Mouse (Mus musculus): ENCODE data around the gene Lta. TPM values are rescaled to one million over a fixed set of nuclear protein-coding genes. Genes with fewer than 3 reads are reported as not detected.

The Lta gene
- total and polyA plus RNA-seq, 2 experiments: not detected

GRCm38 (mm10) chr17:35156461-35157200 lies 48.5 kb downstream of the Lta start:
- Histone ChIP-seq H3K27ac (replicated peaks; ENCODE audit: insufficient read depth, low read depth, low read length) (no peak overlapping the region), H3K27me3 (ENCODE audit: control insufficient read depth, insufficient read depth, low read length) (no peaks in the 10 kb centered on the region), H3K36me3 (ENCODE audit: control insufficient read depth, insufficient read depth, low read length) (peaks cover 86% of the 10 kb centered on the region), H3K79me2 (ENCODE audit: control insufficient read depth, insufficient read depth, low read length) (peaks cover 19% of the 10 kb centered on the region; the same call in 1 of the 2 replicates), H3K4me3 (ENCODE audit: insufficient read depth, low read depth, low read length) (no peak overlapping the region), H3K9ac (ENCODE audit: low read depth, low read length) (no peak overlapping the region), H3K4me1 (ENCODE audit: control insufficient read depth, insufficient read depth, low read length) (no peaks in the 10 kb centered on the region)
- 93% methylated on average over 33 of the region's 33 CpGs for WGBS
- DNase-seq (ENCODE audit: extremely low read depth, low read depth, low spot score): no peak
- no peak for TF ChIP-seq POLR2A (IDR thresholded peaks at IDR 0.05; ENCODE audit: extremely low read depth, insufficient read depth, low read length)

- TF ChIP-seq POLR2A (IDR thresholded peaks at IDR 0.05; ENCODE audit: extremely low read depth, insufficient read depth, low read length) (no peak), CTCF (IDR thresholded peaks at IDR 0.05; ENCODE audit: low read depth, low read length) (no peak)
- Histone ChIP-seq H3K79me2 (ENCODE audit: control insufficient read depth, insufficient read depth, low read length) (peaks cover 13% of the 10 kb centered on the region; the same call in 1 of the 2 replicates), H3K36me3 (ENCODE audit: control insufficient read depth, insufficient read depth, low read length) (peaks cover 86% of the 10 kb centered on the region), H3K27me3 (ENCODE audit: control insufficient read depth, insufficient read depth, low read length) (no peaks in the 10 kb centered on the region), H3K4me1 (ENCODE audit: control insufficient read depth, insufficient read depth, low read length) (no peaks in the 10 kb centered on the region), H3K4me3 (ENCODE audit: insufficient read depth, low read depth, low read length) (no peak overlapping the region), H3K9ac (ENCODE audit: low read depth, low read length) (no peak overlapping the region), H3K27ac (replicated peaks; ENCODE audit: insufficient read depth, low read depth, low read length) (no peak overlapping the region)
- no peak for DNase-seq (ENCODE audit: extremely low read depth, low read depth, low spot score)
- 94% methylated on average over 12 of the region's 12 CpGs for WGBS
Observed at GRCm38 (mm10) chr17:35155451-35155850, 49.7 kb downstream of the Lta start.

GRCm38 (mm10) chr17:35154616-35155015 lies 50.5 kb downstream of the Lta start:
- DNase-seq (ENCODE audit: extremely low read depth, low read depth, low spot score): no peak
- TF ChIP-seq POLR2A (IDR thresholded peaks at IDR 0.05; ENCODE audit: extremely low read depth, insufficient read depth, low read length): no peak
- no peak for TF ChIP-seq CTCF (IDR thresholded peaks at IDR 0.05; ENCODE audit: low read depth, low read length)
- Histone ChIP-seq H3K4me3 (ENCODE audit: insufficient read depth, low read depth, low read length) (no peak overlapping the region), H3K9ac (ENCODE audit: low read depth, low read length) (no peak overlapping the region), H3K79me2 (ENCODE audit: control insufficient read depth, insufficient read depth, low read length) (peaks cover 6% of the 10 kb centered on the region; the same call in 1 of the 2 replicates), H3K27ac (replicated peaks; ENCODE audit: insufficient read depth, low read depth, low read length) (no peak overlapping the region), H3K4me1 (ENCODE audit: control insufficient read depth, insufficient read depth, low read length) (no peaks in the 10 kb centered on the region), H3K36me3 (ENCODE audit: control insufficient read depth, insufficient read depth, low read length) (peaks cover 84% of the 10 kb centered on the region), H3K27me3 (ENCODE audit: control insufficient read depth, insufficient read depth, low read length) (no peaks in the 10 kb centered on the region)
- WGBS: 91% methylated on average over 7 of the region's 7 CpGs

- peaks cover 3% of the 10 kb centered on the region; the same call in 1 of the 2 replicates for H3K79me2 ChIP-seq (ENCODE audit: control insufficient read depth, insufficient read depth, low read length)
- H3K27me3 ChIP-seq (ENCODE audit: control insufficient read depth, insufficient read depth, low read length): no peaks in the 10 kb centered on the region
- no peak overlapping the region for H3K9ac ChIP-seq (ENCODE audit: low read depth, low read length)
- no peaks in the 10 kb centered on the region for H3K4me1 ChIP-seq (ENCODE audit: control insufficient read depth, insufficient read depth, low read length)
- no peak overlapping the region for H3K27ac ChIP-seq (replicated peaks; ENCODE audit: insufficient read depth, low read depth, low read length)
- H3K36me3 ChIP-seq (ENCODE audit: control insufficient read depth, insufficient read depth, low read length): peaks cover 81% of the 10 kb centered on the region
- H3K4me3 ChIP-seq (ENCODE audit: insufficient read depth, low read depth, low read length): no peak overlapping the region
- 87% methylated on average over 4 of the region's 4 CpGs for WGBS
- no peak for DNase-seq (ENCODE audit: extremely low read depth, low read depth, low spot score)
- TF ChIP-seq CTCF (IDR thresholded peaks at IDR 0.05; ENCODE audit: low read depth, low read length) (no peak), POLR2A (IDR thresholded peaks at IDR 0.05; ENCODE audit: extremely low read depth, insufficient read depth, low read length) (no peak)
Observed at GRCm38 (mm10) chr17:35153931-35154330, 51.2 kb downstream of the Lta start.

Other genes with a start within 250 kb of the Lta start
Only the 30 nearest of the 39 such genes appear.
- 0.54 TPM in 1 of 2 replicates, not detected in the other for gene Sapcd1, start 177.3 kb downstream of the Lta start, total RNA-seq (2014; rRNA removed)
- gene Sapcd1, start 177.3 kb downstream of the Lta start, polyA plus RNA-seq (2012; rRNA removed): 0.66 TPM in 1 of 2 replicates, not detected in the other
- 1.0 and 2.0 TPM in 2 replicates for gene Msh5, start 158.6 kb downstream of the Lta start, total RNA-seq (2014; rRNA removed)
- gene Msh5, start 158.6 kb downstream of the Lta start, polyA plus RNA-seq (2012; rRNA removed): 1.1 and 3.9 TPM in 2 replicates
- 15.9 and 20.3 TPM in 2 replicates for gene Clic1, start 155.4 kb downstream of the Lta start, total RNA-seq (2014; rRNA removed)
- 12.2 and 16.8 TPM in 2 replicates for gene Clic1, start 155.4 kb downstream of the Lta start, polyA plus RNA-seq (2012; rRNA removed)
- gene Ddah2, start 146.3 kb downstream of the Lta start, total RNA-seq (2014; rRNA removed): 3.0 and 3.6 TPM in 2 replicates
- 3.8 and 3.9 TPM in 2 replicates for gene Ddah2, start 146.3 kb downstream of the Lta start, polyA plus RNA-seq (2012; rRNA removed)
- gene Ly6g6c, start 140.0 kb downstream of the Lta start, total RNA-seq (2014; rRNA removed): not detected in 2 replicates
- not detected in 2 replicates for gene Ly6g6c, start 140.0 kb downstream of the Lta start, polyA plus RNA-seq (2012; rRNA removed)
- 0.18 TPM in 1 of 2 replicates, not detected in the other for gene Mpig6b, start 139.2 kb downstream of the Lta start, total RNA-seq (2014; rRNA removed)
- 0.06 TPM in 1 of 2 replicates, not detected in the other for gene Mpig6b, start 139.2 kb downstream of the Lta start, polyA plus RNA-seq (2012; rRNA removed)
- 0.37 TPM in 1 of 2 replicates, not detected in the other for gene Ly6g6e, start 128.4 kb downstream of the Lta start, total RNA-seq (2014; rRNA removed)
- gene Ly6g6e, start 128.4 kb downstream of the Lta start, polyA plus RNA-seq (2012; rRNA removed): 0.33 and 0.35 TPM in 2 replicates
- gene Ly6g6d, start 127.3 kb downstream of the Lta start, total RNA-seq (2014; rRNA removed): 0.47 TPM in 1 of 2 replicates, not detected in the other
- gene Ly6g6d, start 127.3 kb downstream of the Lta start, polyA plus RNA-seq (2012; rRNA removed): 0.24 and 0.67 TPM in 2 replicates
- gene Ly6g6f, start 119.7 kb downstream of the Lta start, total RNA-seq (2014; rRNA removed): not detected in 2 replicates
- 0.07 TPM in 2 replicates for gene Ly6g6f, start 119.7 kb downstream of the Lta start, polyA plus RNA-seq (2012; rRNA removed)
- 62.2 and 63.3 TPM in 2 replicates for gene Abhd16a, start 116.1 kb downstream of the Lta start, total RNA-seq (2014; rRNA removed)
- 78.4 and 83.0 TPM in 2 replicates for gene Abhd16a, start 116.1 kb downstream of the Lta start, polyA plus RNA-seq (2012; rRNA removed)
- gene Ly6g5c, start 97.1 kb downstream of the Lta start, total RNA-seq (2014; rRNA removed): not detected in 2 replicates
- gene Ly6g5c, start 97.1 kb downstream of the Lta start, polyA plus RNA-seq (2012; rRNA removed): not detected in 2 replicates
- 0.40 and 0.46 TPM in 2 replicates for gene Ly6g5b, start 89.9 kb downstream of the Lta start, total RNA-seq (2014; rRNA removed)
- gene Ly6g5b, start 89.9 kb downstream of the Lta start, polyA plus RNA-seq (2012; rRNA removed): 0.26 and 0.62 TPM in 2 replicates
- gene Gpank1, start 83.9 kb downstream of the Lta start, total RNA-seq (2014; rRNA removed): 9.6 and 9.8 TPM in 2 replicates
- gene Gpank1, start 83.9 kb downstream of the Lta start, polyA plus RNA-seq (2012; rRNA removed): 10.5 and 11.4 TPM in 2 replicates
- gene Csnk2b, start 83.3 kb downstream of the Lta start, total RNA-seq (2014; rRNA removed): 60.9 and 111 TPM in 2 replicates
- gene Csnk2b, start 83.3 kb downstream of the Lta start, polyA plus RNA-seq (2012; rRNA removed): 215 and 228 TPM in 2 replicates
- gene D17H6S53E, start 79.0 kb downstream of the Lta start, total RNA-seq (2014; rRNA removed): 9.8 and 11.4 TPM in 2 replicates
- 12.4 and 18.3 TPM in 2 replicates for gene D17H6S53E, start 79.0 kb downstream of the Lta start, polyA plus RNA-seq (2012; rRNA removed)
- 432 and 465 TPM in 2 replicates for gene Apom, start 73.3 kb downstream of the Lta start, total RNA-seq (2014; rRNA removed)
- gene Apom, start 73.3 kb downstream of the Lta start, polyA plus RNA-seq (2012; rRNA removed): 510 and 575 TPM in 2 replicates
- gene Bag6, start 70.2 kb downstream of the Lta start, total RNA-seq (2014; rRNA removed): 28.1 and 40.9 TPM in 2 replicates
- gene Bag6, start 70.2 kb downstream of the Lta start, polyA plus RNA-seq (2012; rRNA removed): 88.4 and 119 TPM in 2 replicates
- 12.4 and 23.2 TPM in 2 replicates for gene Prrc2a, start 40.5 kb downstream of the Lta start, total RNA-seq (2014; rRNA removed)
- gene Prrc2a, start 40.5 kb downstream of the Lta start, polyA plus RNA-seq (2012; rRNA removed): 103 and 144 TPM in 2 replicates
- gene Aif1, start 29.3 kb downstream of the Lta start, total RNA-seq (2014; rRNA removed): 8.6 and 13.3 TPM in 2 replicates
- gene Aif1, start 29.3 kb downstream of the Lta start, polyA plus RNA-seq (2012; rRNA removed): 1.6 and 2.5 TPM in 2 replicates
- gene Lst1, start 16.9 kb downstream of the Lta start, total RNA-seq (2014; rRNA removed): 10.2 and 13.0 TPM in 2 replicates
- 5.9 and 11.8 TPM in 2 replicates for gene Lst1, start 16.9 kb downstream of the Lta start, polyA plus RNA-seq (2012; rRNA removed)
- 1.8 and 3.0 TPM in 2 replicates for gene Ltb, start 10.9 kb downstream of the Lta start, total RNA-seq (2014; rRNA removed)
- gene Ltb, start 10.9 kb downstream of the Lta start, polyA plus RNA-seq (2012; rRNA removed): 2.6 and 4.7 TPM in 2 replicates
- gene Tnf, start 3.3 kb downstream of the Lta start, total RNA-seq (2014; rRNA removed): 0.13 TPM in 1 of 2 replicates, not detected in the other
- 0.15 and 0.29 TPM in 2 replicates for gene Tnf, start 3.3 kb downstream of the Lta start, polyA plus RNA-seq (2012; rRNA removed)
- 0.37 TPM in 1 of 2 replicates, not detected in the other for gene Gm16181, start 15.5 kb upstream of the Lta start, total RNA-seq (2014; rRNA removed)
- gene Gm16181, start 15.5 kb upstream of the Lta start, polyA plus RNA-seq (2012; rRNA removed): not detected in 2 replicates
- gene Atp6v1g2, start 28.3 kb upstream of the Lta start, total RNA-seq (2014; rRNA removed): 0.28 and 0.34 TPM in 2 replicates
- gene Atp6v1g2, start 28.3 kb upstream of the Lta start, polyA plus RNA-seq (2012; rRNA removed): 1.6 and 2.7 TPM in 2 replicates
- 7.5 and 7.6 TPM in 2 replicates for gene Nfkbil1, start 30.4 kb upstream of the Lta start, total RNA-seq (2014; rRNA removed)
- 7.5 and 8.6 TPM in 2 replicates for gene Nfkbil1, start 30.4 kb upstream of the Lta start, polyA plus RNA-seq (2012; rRNA removed)
- 37.0 and 43.6 TPM in 2 replicates for gene Ddx39b, start 36.4 kb upstream of the Lta start, total RNA-seq (2014; rRNA removed)
- 64.9 and 103 TPM in 2 replicates for gene Ddx39b, start 36.4 kb upstream of the Lta start, polyA plus RNA-seq (2012; rRNA removed)
- gene H2-D1, start 57.4 kb upstream of the Lta start, total RNA-seq (2014; rRNA removed): 444 and 506 TPM in 2 replicates
- 487 and 676 TPM in 2 replicates for gene H2-D1, start 57.4 kb upstream of the Lta start, polyA plus RNA-seq (2012; rRNA removed)
- 9.1 and 11.1 TPM in 2 replicates for gene H2-Q1, start 115.1 kb upstream of the Lta start, total RNA-seq (2014; rRNA removed)
- gene H2-Q1, start 115.1 kb upstream of the Lta start, polyA plus RNA-seq (2012; rRNA removed): 4.4 and 5.5 TPM in 2 replicates
- gene H2-Q2, start 136.9 kb upstream of the Lta start, total RNA-seq (2014; rRNA removed): 0.81 and 1.2 TPM in 2 replicates
- gene H2-Q2, start 136.9 kb upstream of the Lta start, polyA plus RNA-seq (2012; rRNA removed): 0.37 and 0.75 TPM in 2 replicates
- gene H2-Q4, start 174.3 kb upstream of the Lta start, total RNA-seq (2014; rRNA removed): 31.5 and 32.7 TPM in 2 replicates
- gene H2-Q4, start 174.3 kb upstream of the Lta start, polyA plus RNA-seq (2012; rRNA removed): 36.2 and 61.8 TPM in 2 replicates

All from liver, adult 2 months (tissue).